Comparison of ENCODE assay signal across 21 mouse cellular contexts in genomic region chr2:130453421-130453820, GRCm38 (mm10). TPM values are rescaled to one million over a fixed set of nuclear protein-coding genes. Genes with fewer than 3 reads are reported as not detected.
A peak's percentile ranks its signal among the peaks of the same experiment; 100 is the strongest.
DNase-seq lines count a peak whose midpoint lies in the region; ATAC-seq and TF ChIP-seq lines count a peak whose summit lies in the region.
"Had no signal": no experiment of that assay in that cellular context is flagged by ENCODE, and none has a peak within 500 bp of the region (broad histone marks: within the 10 kb centered on the region; RNA-seq: fewer than 3 reads in every experiment).

No protein-coding gene starts in this region.

- no peaks in the 10 kb centered on the region for H3K36me3 ChIP-seq in forebrain, postnatal 0 days (ENCODE audit: insufficient read depth)
- no peaks in the 10 kb centered on the region for H3K36me3 ChIP-seq in forebrain, embryonic 12.5 days (replicated peaks)
- H3K36me3 ChIP-seq in hindbrain, postnatal 0 days (ENCODE audit: insufficient read depth, low read length): no peaks in the 10 kb centered on the region
- no peaks in the 10 kb centered on the region for H3K36me3 ChIP-seq in hindbrain, embryonic 13.5 days
- H3K36me3 ChIP-seq: embryonic facial prominence, embryonic 15.5 days had no signal

- no peak for TF ChIP-seq CTCF in forebrain, postnatal 0 days (IDR thresholded peaks at IDR 0.05; ENCODE audit: low read depth)
- no peak for TF ChIP-seq CTCF in hindbrain, postnatal 0 days (IDR thresholded peaks at IDR 0.05; ENCODE audit: low read depth)

- peak overlapping the region; percentile 32; the same call in 1 of the 2 replicates for H3K4me2 ChIP-seq in forebrain, postnatal 0 days (ENCODE audit: low read depth)
- H3K4me2 ChIP-seq in forebrain, embryonic 12.5 days: no peak overlapping the region
- H3K4me2 ChIP-seq in hindbrain, postnatal 0 days (ENCODE audit: low read depth, low read length): 0 out of 2 replicates have a peak overlapping the region, but pooled peaks have one; percentile 8
- H3K4me2 ChIP-seq in hindbrain, embryonic 13.5 days: no peak overlapping the region
- H3K4me2 ChIP-seq: embryonic facial prominence, embryonic 15.5 days; hindbrain, embryonic 14.5 days had no signal

- 31% methylated on average over 6 of the region's 6 CpGs for WGBS in forebrain, postnatal 0 days
- WGBS in forebrain, embryonic 12.5 days: 75% methylated on average over 6 of the region's 6 CpGs
- 45% methylated on average over 6 of the region's 6 CpGs for WGBS in hindbrain, postnatal 0 days
- WGBS in hindbrain, embryonic 13.5 days: 69% methylated on average over 6 of the region's 6 CpGs

- peaks cover 33% of the 10 kb centered on the region for H3K4me1 ChIP-seq in forebrain, postnatal 0 days (ENCODE audit: insufficient read depth)
- H3K4me1 ChIP-seq in forebrain, embryonic 12.5 days: peaks cover 27% of the 10 kb centered on the region
- H3K4me1 ChIP-seq in hindbrain, postnatal 0 days (ENCODE audit: insufficient read depth, low read length): peaks cover 17% of the 10 kb centered on the region
- H3K4me1 ChIP-seq in hindbrain, embryonic 13.5 days (replicated peaks): peaks cover 41% of the 10 kb centered on the region

- H3K9me3 ChIP-seq in forebrain, postnatal 0 days (ENCODE audit: low read length): no peaks in the 10 kb centered on the region
- no peaks in the 10 kb centered on the region for H3K9me3 ChIP-seq in forebrain, embryonic 12.5 days
- H3K9me3 ChIP-seq in hindbrain, postnatal 0 days (ENCODE audit: low read length): no peaks in the 10 kb centered on the region
- H3K9me3 ChIP-seq in hindbrain, embryonic 13.5 days: no peaks in the 10 kb centered on the region
- H3K9me3 ChIP-seq: embryonic facial prominence, embryonic 15.5 days had no signal

- no peaks in the 10 kb centered on the region for H3K27me3 ChIP-seq in forebrain, postnatal 0 days (ENCODE audit: insufficient read depth, low read length)
- peaks cover 8% of the 10 kb centered on the region for H3K27me3 ChIP-seq in forebrain, embryonic 12.5 days
- H3K27me3 ChIP-seq in hindbrain, postnatal 0 days (ENCODE audit: insufficient read depth, low read length): no peaks in the 10 kb centered on the region
- H3K27me3 ChIP-seq in hindbrain, embryonic 13.5 days: peaks cover 2% of the 10 kb centered on the region
- H3K27me3 ChIP-seq: embryonic facial prominence, embryonic 15.5 days had no signal

- ATAC-seq in forebrain, postnatal 0 days: no peak
- ATAC-seq in forebrain, embryonic 12.5 days (ENCODE audit: low FRiP score): no peak
- no peak for ATAC-seq in hindbrain, postnatal 0 days
- no peak for ATAC-seq in hindbrain, embryonic 13.5 days (ENCODE audit: low FRiP score)
- ATAC-seq: intestine, postnatal 0 days; midbrain, embryonic 16.5 days had no signal

- DNase-seq in forebrain, postnatal 0 days: peak; percentile 35
- no peak for DNase-seq in hindbrain, postnatal 0 days (ENCODE audit: low spot score)
- peak; percentile 48 for DNase-seq in right cerebral cortex, adult 18-20 months
- DNase-seq in right cerebral cortex, postnatal 36 days (ENCODE audit: low spot score in 2 of 2): no peak
- no peak for DNase-seq in yolk sac, embryonic 10.5 days (ENCODE audit: low spot score)
- DNase-seq: cerebellum, adult 9-10 months; kidney, postnatal 25 days; lung, adult 18-20 months; right cerebral cortex, postnatal 25 days had no signal

- no peak overlapping the region for H3K27ac ChIP-seq in forebrain, postnatal 0 days (ENCODE audit: low read depth, low read length)
- H3K27ac ChIP-seq in forebrain, embryonic 12.5 days: no peak overlapping the region
- H3K27ac ChIP-seq in hindbrain, postnatal 0 days: no peak overlapping the region
- no peak overlapping the region for H3K27ac ChIP-seq in hindbrain, embryonic 13.5 days
- H3K27ac ChIP-seq: embryonic facial prominence, embryonic 15.5 days; hindbrain, embryonic 14.5 days had no signal

- H3K9ac ChIP-seq in forebrain, postnatal 0 days: no peak overlapping the region
- H3K9ac ChIP-seq in forebrain, embryonic 12.5 days: no peak overlapping the region
- H3K9ac ChIP-seq in hindbrain, postnatal 0 days (replicated peaks; ENCODE audit: low read length): no peak overlapping the region
- no peak overlapping the region for H3K9ac ChIP-seq in hindbrain, embryonic 13.5 days
- H3K9ac ChIP-seq: embryonic facial prominence, embryonic 15.5 days; hindbrain, embryonic 14.5 days had no signal

- H3K4me3 ChIP-seq in forebrain, postnatal 0 days (ENCODE audit: low read depth, low read length): no peak overlapping the region
- H3K4me3 ChIP-seq in forebrain, embryonic 12.5 days (replicated peaks): no peak overlapping the region
- H3K4me3 ChIP-seq in hindbrain, postnatal 0 days (ENCODE audit: low read length): no peak overlapping the region
- H3K4me3 ChIP-seq in hindbrain, embryonic 13.5 days: no peak overlapping the region
- H3K4me3 ChIP-seq: embryonic facial prominence, embryonic 15.5 days had no signal

RNA-seq across cellular contexts. Expression of gene Ptpra, which starts 3.3 kb away (rescaled TPM):
- total RNA-seq in forebrain, postnatal 0 days (2014; rRNA removed): 154 and 167 TPM in 2 replicates
- 142 and 162 TPM in 2 replicates for polyA plus RNA-seq in forebrain, postnatal 0 days (2015; fragmentation: Nextera tagmentation; extraction: Ambion mirVana)
- 130 and 138 TPM in 2 replicates for polyA plus RNA-seq in forebrain, embryonic 12.5 days (2016; fragmentation: Nextera tagmentation; extraction: Ambion mirVana)
- total RNA-seq in hindbrain, postnatal 0 days (2014; rRNA removed): 96.7 and 105 TPM in 2 replicates
- polyA plus RNA-seq in hindbrain, postnatal 0 days (2015; fragmentation: Nextera tagmentation; extraction: Ambion mirVana): 143 and 145 TPM in 2 replicates
- polyA plus RNA-seq in hindbrain, embryonic 13.5 days (2015; fragmentation: Nextera tagmentation; extraction: Ambion mirVana): 123 and 126 TPM in 2 replicates

RNA-seq across cellular contexts. Expression of gene Pced1a, which starts 28.9 kb away (rescaled TPM):
- total RNA-seq in forebrain, postnatal 0 days (2014; rRNA removed): 15.9 and 18.0 TPM in 2 replicates
- polyA plus RNA-seq in forebrain, postnatal 0 days (2015; fragmentation: Nextera tagmentation; extraction: Ambion mirVana): 7.9 and 9.2 TPM in 2 replicates
- polyA plus RNA-seq in forebrain, embryonic 12.5 days (2016; fragmentation: Nextera tagmentation; extraction: Ambion mirVana): 10.9 TPM in 2 replicates
- 19.5 and 20.4 TPM in 2 replicates for total RNA-seq in hindbrain, postnatal 0 days (2014; rRNA removed)
- polyA plus RNA-seq in hindbrain, postnatal 0 days (2015; fragmentation: Nextera tagmentation; extraction: Ambion mirVana): 10.3 and 10.7 TPM in 2 replicates
- polyA plus RNA-seq in hindbrain, embryonic 13.5 days (2015; fragmentation: Nextera tagmentation; extraction: Ambion mirVana): 12.0 and 12.2 TPM in 2 replicates

RNA-seq across cellular contexts. Expression of gene Vps16, which starts 29.3 kb away (rescaled TPM):
- total RNA-seq in forebrain, postnatal 0 days (2014; rRNA removed): 78.7 and 99.8 TPM in 2 replicates
- 68.7 and 76.7 TPM in 2 replicates for polyA plus RNA-seq in forebrain, postnatal 0 days (2015; fragmentation: Nextera tagmentation; extraction: Ambion mirVana)
- polyA plus RNA-seq in forebrain, embryonic 12.5 days (2016; fragmentation: Nextera tagmentation; extraction: Ambion mirVana): 133 and 137 TPM in 2 replicates
- 50.4 and 63.3 TPM in 2 replicates for total RNA-seq in hindbrain, postnatal 0 days (2014; rRNA removed)
- polyA plus RNA-seq in hindbrain, postnatal 0 days (2015; fragmentation: Nextera tagmentation; extraction: Ambion mirVana): 89.5 and 94.0 TPM in 2 replicates
- 99.9 and 113 TPM in 2 replicates for polyA plus RNA-seq in hindbrain, embryonic 13.5 days (2015; fragmentation: Nextera tagmentation; extraction: Ambion mirVana)

RNA-seq across cellular contexts. Expression of gene Tmem239, which starts 47.1 kb away (rescaled TPM):
- not detected in 2 replicates for total RNA-seq in forebrain, postnatal 0 days (2014; rRNA removed)
- polyA plus RNA-seq in forebrain, postnatal 0 days (2015; fragmentation: Nextera tagmentation; extraction: Ambion mirVana): 0.16 TPM in 1 of 2 replicates, not detected in the other
- polyA plus RNA-seq in forebrain, embryonic 12.5 days (2016; fragmentation: Nextera tagmentation; extraction: Ambion mirVana): 0.15 TPM in 1 of 2 replicates, not detected in the other
- total RNA-seq in hindbrain, postnatal 0 days (2014; rRNA removed): not detected in 2 replicates
- not detected in 2 replicates for polyA plus RNA-seq in hindbrain, postnatal 0 days (2015; fragmentation: Nextera tagmentation; extraction: Ambion mirVana)
- 0.23 and 0.38 TPM in 2 replicates for polyA plus RNA-seq in hindbrain, embryonic 13.5 days (2015; fragmentation: Nextera tagmentation; extraction: Ambion mirVana)
- total RNA-seq: layer of hippocampus, postnatal 14 days; megakaryocyte progenitor cell, adult 5-6 weeks had no signal
- polyA plus RNA-seq: brain, embryonic 14.5 days; embryonic facial prominence, embryonic 15.5 days; hindbrain, embryonic 14.5 days; intestine, postnatal 0 days; midbrain, embryonic 16.5 days; urinary bladder, adult 2 months had no signal

RNA-seq across cellular contexts. Expression of gene 1700020A23Rik, which starts 48.4 kb away (rescaled TPM):
- total RNA-seq in forebrain, postnatal 0 days (2014; rRNA removed): not detected in 2 replicates
- polyA plus RNA-seq in forebrain, postnatal 0 days (2015; fragmentation: Nextera tagmentation; extraction: Ambion mirVana): 0.45 TPM in 1 of 2 replicates, not detected in the other
- not detected in 2 replicates for polyA plus RNA-seq in forebrain, embryonic 12.5 days (2016; fragmentation: Nextera tagmentation; extraction: Ambion mirVana)
- not detected in 2 replicates for total RNA-seq in hindbrain, postnatal 0 days (2014; rRNA removed)
- 0.49 TPM in 1 of 2 replicates, not detected in the other for polyA plus RNA-seq in hindbrain, postnatal 0 days (2015; fragmentation: Nextera tagmentation; extraction: Ambion mirVana)
- polyA plus RNA-seq in hindbrain, embryonic 13.5 days (2015; fragmentation: Nextera tagmentation; extraction: Ambion mirVana): 0.68 and 0.83 TPM in 2 replicates
- total RNA-seq: layer of hippocampus, postnatal 14 days; megakaryocyte progenitor cell, adult 5-6 weeks had no signal
- polyA plus RNA-seq: brain, embryonic 14.5 days; C2C12; intestine, postnatal 0 days; limb, embryonic 11.5 days; urinary bladder, adult 2 months had no signal

Comparison
In these comparisons a context has a peak if more than half of its experiments do, and no peak if none do; other contexts are left out.
1. DNase-seq: peak in forebrain, postnatal 0 days (single experiment) and right cerebral cortex, adult 18-20 months (single experiment); none in hindbrain, postnatal 0 days (single experiment), right cerebral cortex, postnatal 36 days (0 of 2) and yolk sac, embryonic 10.5 days (single experiment).
2. H3K4me2 ChIP-seq: peak in forebrain, postnatal 0 days (single experiment) and hindbrain, postnatal 0 days (single experiment); none in forebrain, embryonic 12.5 days (single experiment) and hindbrain, embryonic 13.5 days (single experiment).